Mouse (Mus musculus) neural tube, embryonic 11.5 days (tissue): ENCODE results near the gene Chrna3. TPM values are rescaled to one million over a fixed set of nuclear protein-coding genes. Genes with fewer than 3 reads are reported as not detected.

Experiments
- ATAC-seq: fragments of 200-750 bp; cut with Nextera tagmentation; 2 replicates; pipeline ENCODE4 v1.8.0; 2017; ENCODE audit warnings: moderate number of reproducible peaks, mild to moderate bottlenecking, moderate TSS enrichment, moderate library complexity; ENCODE audit not compliant: insufficient read depth, low FRiP score, low TSS enrichment
- DNase-seq: peaks from one replicate; pipeline ENCODE4 v3.0.0-alpha.2; 2015; ENCODE audit warnings: low spot score
- H3K27ac ChIP-seq: fragments of 300-500 bp; sonication (generic); 2 replicates; pipeline ENCODE4 v1.5.1; 2014; ENCODE audit warnings: low read depth, mild to moderate bottlenecking, low read length
- H3K27me3 ChIP-seq: fragments of 300-500 bp; sonication (generic); 2 replicates; pipeline ENCODE4 v1.6.1; 2014; ENCODE audit warnings: mild to moderate bottlenecking, low read length, mixed read lengths; ENCODE audit not compliant: control insufficient read depth, insufficient read depth
- H3K36me3 ChIP-seq: fragments of 300-500 bp; sonication (generic); 2 replicates; pipeline ENCODE4 v1.6.1; 2014; ENCODE audit warnings: mild to moderate bottlenecking, low read length, moderate library complexity, mixed read lengths; ENCODE audit not compliant: control insufficient read depth, insufficient read depth
- H3K4me1 ChIP-seq: fragments of 300-500 bp; sonication (generic); 2 replicates; pipeline ENCODE4 v1.6.1; 2014; ENCODE audit warnings: low read length, mixed read lengths; ENCODE audit not compliant: control insufficient read depth, insufficient read depth
- H3K4me2 ChIP-seq: fragments of 300-500 bp; sonication (generic); 2 replicates; pipeline ENCODE4 v1.6.1; 2014; ENCODE audit warnings: low read depth, mild to moderate bottlenecking, moderate library complexity
- H3K4me3 ChIP-seq: fragments of 300-500 bp; sonication (generic); 2 replicates; pipeline ENCODE4 v1.5.1; 2014; ENCODE audit warnings: low read depth, low read length
- H3K9ac ChIP-seq: fragments of 300-500 bp; sonication (generic); 2 replicates; pipeline ENCODE4 v1.6.1; 2014; ENCODE audit warnings: mild to moderate bottlenecking, low read length
- H3K9me3 ChIP-seq: fragments of 300-500 bp; sonication (generic); 2 replicates; pipeline ENCODE4 v1.6.1; 2016; ENCODE audit warnings: low read length; ENCODE audit not compliant: control insufficient read depth
- WGBS: fragments of 180-500 bp; shearing (Covaris S2); extraction: QIAGEN DNeasy Blood & Tissue Kit; methylation state at CpG from one replicate; pipeline ENCODE4 v1.1.7; 2014; 5-methylcytosine and 5-hydroxymethylcytosine counted together
- polyA plus RNA-seq: library from polyadenylated mRNA; unstranded; fragments of >200 nt; fragmentation: Nextera tagmentation; extraction: Ambion mirVana; gene quantifications from 2 replicates; pipeline ENCODE4 v1.2.1, GENCODE M21; 2014

The Chrna3 gene
- polyA plus RNA-seq, 1 experiment from 2014 or later = 37.5 TPM

DNA sequence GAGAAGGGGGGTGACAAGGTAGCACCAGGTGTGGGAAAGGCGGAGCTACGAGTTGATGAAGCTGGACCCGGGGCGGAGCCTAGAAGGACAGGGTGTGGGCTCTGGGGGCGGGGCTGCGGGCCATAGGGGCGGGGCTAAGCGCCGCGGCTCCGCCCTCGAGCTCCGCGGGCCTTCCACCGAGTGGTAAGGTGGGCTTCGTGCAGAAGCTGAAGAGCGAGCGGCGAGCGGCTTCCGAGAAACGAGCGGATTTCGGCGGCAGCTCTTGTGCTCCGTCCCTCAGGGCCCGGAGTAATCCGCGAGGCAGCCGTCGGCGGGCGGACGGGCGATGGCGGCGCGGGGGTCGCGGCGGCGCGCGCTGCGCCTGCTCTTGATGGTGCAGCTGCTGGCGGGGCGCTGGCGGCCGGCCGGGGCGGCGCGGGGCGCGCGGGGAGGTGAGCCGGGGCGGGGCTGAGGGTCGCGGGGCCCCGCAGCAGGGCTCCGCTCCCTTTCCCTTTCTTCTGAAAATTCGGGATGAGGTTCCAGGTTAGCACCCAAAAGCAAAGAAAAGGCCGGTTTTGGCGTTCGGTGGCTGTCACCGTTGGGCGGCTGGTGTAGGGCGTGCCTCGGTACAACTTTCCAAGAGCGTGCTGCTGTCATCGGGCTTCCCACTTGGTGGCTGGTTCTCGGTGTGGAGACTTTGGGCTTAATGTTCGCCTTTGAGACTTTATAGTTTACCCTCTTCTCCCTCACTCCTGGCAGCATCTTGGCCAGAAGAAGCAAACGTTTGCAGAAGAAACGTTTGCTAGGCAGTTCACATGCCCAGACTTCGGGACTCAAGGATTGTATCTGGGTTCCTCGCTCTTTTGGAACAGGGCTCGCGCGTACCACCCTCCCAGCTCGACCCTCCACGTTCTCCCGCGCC is 44.8 kb downstream of the Chrna3 start:
- no peak overlapping the region for H3K27ac ChIP-seq
- H3K4me1 ChIP-seq = 0 out of 2 replicates have a peak, but pooled peaks cover 3% of the 10 kb centered on the region
- ATAC-seq = peak; percentile 83
- H3K4me3 ChIP-seq = peak overlapping the region; percentile 59
- under 1% methylated on average over 70 of the region's 85 CpGs for WGBS
- peak; percentile 81 for DNase-seq
- peak overlapping the region; percentile 41; the same call in 1 of the 2 replicates for H3K9ac ChIP-seq
- no peaks in the 10 kb centered on the region for H3K9me3 ChIP-seq
- no peaks in the 10 kb centered on the region for H3K36me3 ChIP-seq
- H3K4me2 ChIP-seq = peak overlapping the region; percentile 83
- peaks cover 12% of the 10 kb centered on the region for H3K27me3 ChIP-seq

DNA sequence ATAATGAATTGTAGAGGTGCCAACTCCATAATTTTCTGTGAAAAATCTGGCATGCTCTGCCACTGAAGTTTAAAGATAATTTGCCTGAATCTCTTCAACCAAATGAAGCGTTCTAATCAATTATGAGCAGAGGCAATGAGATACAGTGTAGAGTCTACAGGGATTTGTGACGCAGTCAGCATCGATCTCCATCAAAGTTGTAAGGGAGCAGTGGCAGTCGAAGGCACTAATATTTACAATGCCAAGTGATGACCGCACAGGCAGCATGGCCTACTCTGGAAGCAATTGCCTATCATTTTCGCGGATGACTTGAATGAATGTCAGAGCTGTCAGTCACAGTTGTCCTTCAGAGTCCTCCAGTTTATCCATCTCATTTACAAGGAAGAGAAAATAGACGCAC is 45.7 kb downstream of the Chrna3 start, which contains the start of gene Chrna5:
Chrna5 (plus strand) TSS at position 207 of the 400 bp plus-strand sequence.
- H3K27ac ChIP-seq = no peak within 1 kb of the TSS
- WGBS = 61% methylated on average over 8 of the region's 8 CpGs
- peaks cover 12% of the 10 kb centered on the region for H3K27me3 ChIP-seq
- H3K4me3 ChIP-seq = peak within 1 kb of the TSS; percentile 59
- DNase-seq (no peak), ATAC-seq (no peak)
- H3K4me1 ChIP-seq = 0 out of 2 replicates have a peak, but pooled peaks cover 3% of the 10 kb centered on the region
- H3K9ac ChIP-seq = peak within 1 kb of the TSS; percentile 41; the same call in 1 of the 2 replicates
- H3K9me3 ChIP-seq = no peaks in the 10 kb centered on the region
- peak within 1 kb of the TSS; percentile 83 for H3K4me2 ChIP-seq
- no peaks in the 10 kb centered on the region for H3K36me3 ChIP-seq

DNA sequence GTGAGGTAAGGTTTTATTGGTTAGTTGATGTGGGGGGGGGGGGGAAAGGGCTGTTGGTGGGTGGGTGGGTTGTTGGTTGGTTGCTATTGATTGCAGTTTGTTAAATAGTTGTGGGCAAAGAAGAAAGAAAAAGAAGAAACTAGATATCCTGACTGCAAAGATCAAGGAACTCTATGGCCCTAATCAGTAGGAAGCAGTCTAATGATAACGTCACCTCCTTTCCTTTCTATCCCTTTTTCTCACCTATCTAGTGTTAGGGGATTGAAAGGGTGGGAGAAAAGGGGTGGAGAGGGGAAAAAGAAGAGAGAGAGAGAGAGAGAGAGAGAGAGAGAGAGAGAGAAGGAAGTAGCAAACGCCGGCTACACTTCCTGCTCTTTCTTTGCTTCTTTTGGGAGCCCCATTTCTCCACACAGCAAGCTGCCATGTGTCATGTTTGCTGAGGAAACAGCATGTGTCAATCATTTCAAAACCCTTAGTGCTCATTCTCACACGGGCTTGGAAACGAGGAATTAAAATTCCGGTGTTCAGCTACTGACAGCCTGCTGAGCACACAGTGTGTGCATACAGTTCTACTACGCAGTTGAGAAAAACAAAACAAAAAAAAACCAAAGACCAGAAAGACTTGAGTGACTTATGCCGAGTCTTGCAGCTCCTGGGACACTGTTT is 56.3 kb downstream of the Chrna3 start:
- no peak overlapping the region for H3K9ac ChIP-seq
- no peaks in the 10 kb centered on the region for H3K36me3 ChIP-seq
- H3K4me3 ChIP-seq = no peak overlapping the region
- ATAC-seq (no peak), DNase-seq (no peak)
- 65% methylated on average over 8 of the region's 8 CpGs for WGBS
- no peak overlapping the region for H3K27ac ChIP-seq
- H3K4me2 ChIP-seq = no peak overlapping the region
- no peaks in the 10 kb centered on the region for H3K4me1 ChIP-seq
- H3K27me3 ChIP-seq = no peaks in the 10 kb centered on the region
- H3K9me3 ChIP-seq = no peaks in the 10 kb centered on the region

DNA sequence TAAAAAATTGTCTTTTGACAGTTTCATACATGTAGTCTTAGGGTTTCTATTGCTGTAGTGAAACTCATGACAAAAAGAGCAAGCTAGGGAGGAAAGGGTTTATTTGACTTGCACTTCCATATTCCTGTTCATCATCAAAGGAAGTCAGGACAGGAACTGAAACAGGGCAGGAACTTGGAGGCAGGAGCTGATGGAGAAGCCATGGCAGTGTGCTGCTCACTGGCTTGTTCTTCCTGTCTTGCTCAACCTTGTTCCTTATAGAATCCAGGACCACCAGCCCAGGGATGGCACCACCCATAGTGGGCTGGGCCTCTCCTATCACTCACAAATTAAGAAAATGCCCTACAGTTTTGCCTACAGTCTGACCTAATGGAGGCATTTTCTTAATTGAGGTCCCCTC is 62.7 kb downstream of the Chrna3 start:
- Histone ChIP-seq H3K9me3 (no peaks in the 10 kb centered on the region), H3K27me3 (no peaks in the 10 kb centered on the region), H3K36me3 (peaks cover 5% of the 10 kb centered on the region; the same call in 1 of the 2 replicates), H3K9ac (no peak overlapping the region), H3K4me3 (no peak overlapping the region), H3K27ac (no peak overlapping the region), H3K4me2 (no peak overlapping the region), H3K4me1 (no peaks in the 10 kb centered on the region)
- DNase-seq (no peak), ATAC-seq (no peak)

DNA sequence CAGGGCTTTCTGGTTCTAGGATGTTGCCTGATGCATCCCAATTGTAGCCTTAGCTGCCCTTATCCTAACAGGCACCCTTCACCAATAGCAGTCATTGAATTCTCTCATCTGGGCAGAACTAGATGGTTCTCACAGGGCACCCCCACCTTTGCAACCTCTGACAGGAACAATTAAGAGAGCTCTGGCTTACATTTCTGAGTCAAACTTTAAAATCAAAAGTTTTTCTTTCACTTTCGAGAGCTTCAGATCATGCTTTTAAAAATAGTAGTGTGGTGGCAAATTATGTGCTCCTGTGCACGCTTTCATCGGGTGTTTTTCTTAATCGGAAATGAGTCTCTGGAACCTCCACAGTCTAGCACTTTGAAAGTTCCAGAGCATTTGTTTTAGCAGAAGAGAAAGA is 65.3 kb downstream of the Chrna3 start:
- Histone ChIP-seq H3K27ac (no peak overlapping the region), H3K36me3 (peaks cover 7% of the 10 kb centered on the region; the same call in 1 of the 2 replicates), H3K4me2 (no peak overlapping the region), H3K9me3 (no peaks in the 10 kb centered on the region), H3K4me1 (no peaks in the 10 kb centered on the region), H3K9ac (no peak overlapping the region), H3K4me3 (no peak overlapping the region), H3K27me3 (no peaks in the 10 kb centered on the region)
- ATAC-seq = no peak
- WGBS = 93% methylated on average over 4 of the region's 4 CpGs
- no peak for DNase-seq

Other genes with a start within 250 kb of the Chrna3 start
- 69.3 and 69.9 TPM in 2 replicates for gene Ireb2, start 162.8 kb downstream of the Chrna3 start, polyA plus RNA-seq
- gene Hykk, start 109.3 kb downstream of the Chrna3 start, polyA plus RNA-seq = 4.8 and 5.1 TPM in 2 replicates
- gene Psma4, start 75.8 kb downstream of the Chrna3 start, polyA plus RNA-seq = 315 and 316 TPM in 2 replicates
- 0.74 and 0.77 TPM in 2 replicates for gene AY074887, start 75.6 kb downstream of the Chrna3 start, polyA plus RNA-seq
- gene Chrna5, start 45.7 kb downstream of the Chrna3 start, polyA plus RNA-seq = 4.8 and 5.2 TPM in 2 replicates
- 5.4 and 6.2 TPM in 2 replicates for gene Chrnb4, start 22.2 kb upstream of the Chrna3 start, polyA plus RNA-seq
- 51.6 and 55.9 TPM in 2 replicates for gene Ube2q2, start 122.3 kb upstream of the Chrna3 start, polyA plus RNA-seq
- gene Fbxo22, start 182.4 kb upstream of the Chrna3 start, polyA plus RNA-seq = 78.0 and 82.5 TPM in 2 replicates